Mouse (Mus musculus) kidney, postnatal 4 days (tissue): ENCODE data around the gene Tmc8.
"Not testable (repeated sequence)": the region's sequence is repeated elsewhere in the genome, so short reads cannot be mapped to it uniquely, and the experiment has no call there.

Experiments
- DNase-seq, 2 experiments: peaks; one replicate each; pipeline ENCODE4 v3.0.0; 2021; ENCODE audit warnings: mixed read lengths in 2 of 2

The Tmc8 gene

DNA sequence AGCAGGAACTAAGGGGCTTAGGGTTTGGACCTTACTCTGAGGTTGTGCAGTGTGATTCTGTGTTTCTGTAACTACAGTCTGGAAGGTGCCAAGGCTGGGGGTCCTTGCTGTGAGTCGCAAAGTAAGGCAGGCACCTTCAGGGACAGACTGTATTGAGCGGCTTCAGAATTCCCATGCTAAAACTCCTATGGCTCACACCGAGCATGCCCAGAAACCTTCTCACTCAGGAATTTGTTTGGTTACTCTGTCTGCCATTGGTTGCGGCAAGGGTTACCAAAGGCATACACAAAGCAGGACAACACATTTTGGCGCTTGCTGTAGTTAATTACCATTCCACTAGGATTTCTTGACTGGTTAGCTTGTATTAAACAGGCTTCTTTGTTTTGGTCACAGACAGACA is 44.3 kb downstream of the Tmc8 start:
- no peak for DNase-seq

DNA sequence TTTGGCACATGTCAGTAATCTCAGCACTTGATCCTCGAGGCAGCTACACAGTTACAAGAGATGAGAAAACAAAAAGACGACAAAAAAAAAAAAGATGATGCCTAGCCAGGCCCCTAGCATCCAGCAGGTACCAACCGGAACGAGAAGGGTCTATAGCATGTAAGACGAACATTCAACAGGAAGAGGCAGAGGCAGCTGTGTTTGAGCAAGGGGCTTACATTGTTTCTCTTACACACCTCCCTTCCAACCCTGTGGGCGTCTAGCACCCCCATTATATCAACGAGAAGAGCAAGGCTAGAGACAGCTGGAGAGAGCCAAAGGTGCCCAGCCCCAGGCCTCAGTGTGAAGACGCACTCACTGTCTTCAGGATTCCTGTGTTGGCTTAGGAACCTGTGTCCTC is 45.0 kb downstream of the Tmc8 start:
- DNase-seq: no peak

DNA sequence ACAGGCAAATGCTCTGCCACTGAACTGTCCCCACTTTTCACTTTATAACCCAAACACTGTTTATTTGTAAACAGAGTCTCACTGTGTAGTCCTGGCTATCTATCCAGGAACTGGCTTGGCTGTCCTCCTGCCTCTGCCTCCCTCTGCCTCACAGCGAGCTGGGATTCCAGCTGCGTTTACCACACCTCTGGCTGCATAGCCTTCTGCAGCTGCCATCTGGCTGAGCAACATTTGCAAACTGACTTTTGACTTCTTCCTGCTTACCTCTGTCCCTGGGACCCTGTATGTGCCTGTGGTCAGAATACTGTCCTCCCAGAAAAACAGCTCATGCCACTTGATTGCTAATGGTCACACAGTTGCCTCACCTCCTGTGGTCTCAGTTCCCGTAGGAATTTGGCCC is 45.5 kb downstream of the Tmc8 start:
- DNase-seq: no peak

DNA sequence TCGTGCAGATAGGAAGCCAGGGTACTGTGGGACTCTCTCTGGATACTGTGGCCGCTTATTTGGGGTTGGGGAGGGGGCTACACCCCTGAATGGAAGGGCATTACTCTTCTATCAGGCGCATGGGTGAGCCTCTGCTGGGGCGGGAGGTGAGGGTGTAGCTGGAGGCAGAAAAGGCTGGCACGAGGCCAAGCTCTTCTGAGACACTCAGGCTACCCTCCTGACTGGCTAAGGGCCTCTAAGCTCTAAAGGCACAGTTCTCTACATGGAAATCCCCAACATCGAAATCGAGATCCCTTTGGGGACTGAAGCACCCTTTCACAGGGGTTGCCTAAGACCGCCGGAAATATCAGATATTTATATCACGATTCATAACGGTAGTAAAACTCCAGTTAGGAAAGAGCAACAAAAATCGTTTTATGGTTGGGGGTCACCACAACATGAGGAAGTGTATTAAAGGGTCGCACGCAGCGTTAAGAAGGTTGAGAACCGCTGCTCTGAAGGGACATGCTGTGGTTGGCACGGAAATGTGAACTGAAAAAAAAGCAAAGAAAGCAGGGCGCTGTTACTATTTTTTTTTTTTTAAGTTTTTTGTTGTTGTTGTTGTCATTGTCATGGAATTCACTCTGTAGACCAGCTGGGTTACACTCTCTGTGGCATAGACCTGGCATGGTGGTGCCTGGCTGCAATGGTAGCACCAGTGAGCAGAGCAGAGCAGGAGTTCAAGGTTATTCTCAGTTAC is 46.4 kb downstream of the Tmc8 start:
- DNase-seq: peak; percentile 60 to 76

DNA sequence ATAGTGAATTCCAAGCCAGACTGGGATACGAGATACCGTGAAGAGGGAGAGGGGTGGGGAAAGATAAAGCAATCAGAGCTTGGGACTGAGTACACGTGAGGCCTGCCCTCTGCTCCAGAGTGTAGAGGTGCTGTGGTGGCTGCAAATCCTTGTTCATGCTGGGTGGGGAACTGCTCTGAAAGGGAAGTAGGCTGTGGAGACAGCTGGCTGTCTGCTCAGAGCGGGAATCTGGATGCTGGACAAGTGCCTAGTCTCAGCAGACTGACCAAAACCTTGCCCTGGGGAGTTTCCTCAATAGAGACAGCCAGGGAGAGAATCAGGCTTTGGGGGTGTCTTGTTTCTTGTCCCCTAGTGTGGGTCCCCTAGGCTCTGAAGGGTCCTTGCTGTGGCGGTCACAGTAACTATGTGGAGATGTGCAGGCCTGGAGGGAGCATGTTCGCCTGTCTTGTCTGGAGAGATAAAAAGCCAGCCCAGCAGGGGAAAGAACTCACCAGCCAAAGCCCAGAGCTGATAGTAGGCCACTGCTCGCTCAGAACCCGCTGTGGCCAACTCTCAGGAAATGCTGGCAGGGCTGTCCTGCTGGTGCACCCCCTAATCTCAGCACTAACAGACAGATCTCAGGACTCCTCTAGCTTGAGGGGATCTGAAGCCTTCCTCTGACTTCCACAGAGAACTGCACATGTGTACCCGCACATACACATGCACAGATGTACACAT is 47.2 kb downstream of the Tmc8 start:
- peak; percentile 50 to 66 for DNase-seq

DNA sequence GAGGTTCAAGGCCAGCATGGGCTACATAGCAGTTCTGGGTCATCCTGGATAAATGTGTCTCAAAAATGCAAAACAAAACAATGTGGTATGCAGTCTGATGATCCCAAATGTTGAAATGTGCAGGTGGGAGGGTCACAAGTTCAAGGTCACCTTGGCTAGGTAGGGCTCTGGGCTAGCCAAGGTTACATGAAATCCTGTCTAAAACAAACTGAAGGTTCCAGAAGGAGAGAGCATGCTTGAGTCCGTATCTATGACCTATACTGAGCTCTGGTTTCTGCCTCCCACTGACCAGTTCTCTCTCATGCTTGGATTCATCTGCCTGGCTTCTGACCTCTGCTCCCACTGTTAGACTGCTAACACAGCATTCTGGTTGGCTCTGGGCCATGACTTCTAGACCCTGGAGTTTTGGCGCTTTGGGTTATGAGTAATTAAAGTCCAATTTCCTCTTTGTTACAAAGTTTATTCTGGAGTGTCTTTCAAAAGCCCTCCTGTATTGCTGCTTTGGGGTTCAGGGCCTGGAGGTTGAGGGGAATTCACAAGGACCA is 47.9 kb downstream of the Tmc8 start:
- peak; percentile 76 to 85 for DNase-seq

DNA sequence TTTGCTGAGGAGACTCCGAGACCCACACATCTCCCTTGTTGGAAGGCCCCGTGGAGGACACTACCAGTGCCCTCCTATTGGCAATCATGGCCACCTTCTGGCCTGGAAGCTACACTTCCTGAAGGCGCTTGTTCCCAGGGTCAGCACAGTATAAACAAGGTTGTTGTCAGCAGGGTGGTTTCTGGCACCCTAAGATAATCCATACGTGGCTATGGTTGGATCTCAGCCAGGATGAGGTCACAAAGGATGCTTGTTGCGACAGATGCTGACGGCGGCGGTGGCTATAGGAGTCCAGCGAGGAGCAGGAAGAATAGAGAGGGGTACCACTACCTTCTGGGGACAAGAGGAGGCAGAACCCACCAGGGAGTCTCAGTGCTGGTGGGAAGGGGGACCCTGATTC is 48.5 kb downstream of the Tmc8 start:
- DNase-seq: no peak

DNA sequence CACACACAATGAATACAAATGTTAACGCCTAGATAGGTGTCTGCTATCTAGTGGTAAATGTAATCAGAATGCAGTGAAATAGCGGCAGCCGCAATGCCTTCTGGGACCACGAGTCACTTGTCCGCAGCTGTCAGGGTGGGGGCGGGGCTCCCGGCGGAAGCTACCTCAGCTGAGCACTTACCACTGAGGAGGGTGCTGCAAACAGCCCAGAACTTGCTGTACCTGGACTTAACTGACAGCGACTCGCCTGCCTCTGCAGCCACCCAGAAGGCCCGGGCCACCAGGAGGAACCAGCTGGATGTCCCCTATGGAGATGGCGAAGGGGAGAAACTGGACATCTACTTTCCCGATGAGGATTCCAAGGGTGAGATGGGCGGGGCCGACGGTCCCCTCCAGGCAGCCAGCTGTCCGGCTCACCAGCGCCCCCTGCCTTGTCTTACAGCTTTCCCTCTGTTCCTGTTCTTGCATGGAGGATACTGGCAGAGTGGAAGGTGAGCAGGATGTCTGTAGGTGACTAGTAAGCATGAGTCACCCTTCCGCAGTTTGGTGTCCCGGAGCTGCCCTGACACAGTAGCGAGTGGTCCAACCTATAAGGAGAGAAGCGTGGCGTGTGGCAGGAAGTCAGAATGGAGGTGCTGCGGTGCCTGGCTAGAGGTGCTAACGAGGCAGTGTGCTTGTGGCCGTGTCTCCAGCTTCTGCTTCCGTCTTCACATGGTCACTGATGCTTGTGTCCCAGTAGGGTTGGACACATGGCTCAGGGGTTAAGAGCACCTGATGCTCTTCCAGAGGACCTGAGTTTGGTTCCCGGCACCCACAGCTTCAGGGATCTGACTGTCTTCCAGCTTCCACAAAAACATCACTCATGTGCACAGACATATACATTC is 50.5 kb downstream of the Tmc8 start:
- peak; percentile 86 to 90 for DNase-seq

DNA sequence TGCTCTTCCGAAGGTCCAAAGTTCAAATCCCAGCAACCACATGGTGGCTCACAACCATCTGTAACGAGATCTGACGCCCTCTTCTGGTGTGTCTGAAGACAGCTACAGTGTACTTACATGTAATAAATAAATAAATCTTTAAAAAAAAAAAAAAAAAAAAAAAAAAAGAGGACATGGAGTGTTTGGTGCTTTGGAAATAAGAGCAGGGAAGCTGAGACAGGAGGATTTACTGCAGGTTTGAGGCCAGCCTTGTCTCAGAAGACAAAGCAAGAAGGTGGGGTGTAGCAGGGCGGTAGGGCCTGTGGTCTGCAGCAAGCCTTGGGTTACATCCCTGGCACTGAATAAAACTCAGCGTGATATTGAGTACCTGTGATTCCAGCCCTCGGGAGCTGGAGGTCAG is 51.6 kb downstream of the Tmc8 start:
- not testable (repeated sequence) for DNase-seq

DNA sequence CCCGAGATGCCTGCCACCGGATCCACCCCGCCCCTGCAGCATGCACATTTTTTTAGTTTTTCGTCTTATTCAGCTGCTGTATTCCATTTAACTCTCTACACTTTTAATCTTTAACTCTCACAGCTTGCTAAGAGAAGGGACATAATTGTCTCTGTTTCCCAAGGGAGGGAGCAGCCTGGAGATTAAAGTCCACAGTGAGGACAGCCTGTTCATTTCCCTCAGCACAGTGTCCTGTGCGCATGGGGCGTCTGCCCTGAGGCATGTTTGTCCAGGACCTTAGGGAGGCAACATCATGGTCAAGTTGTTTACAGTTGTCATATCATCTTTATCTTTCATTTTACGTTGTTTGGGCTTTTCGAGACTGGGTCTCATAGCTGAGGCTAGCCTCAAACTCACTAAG is 52.2 kb downstream of the Tmc8 start:
- peak in 1 of 2 experiments; percentile 44 for DNase-seq

DNA sequence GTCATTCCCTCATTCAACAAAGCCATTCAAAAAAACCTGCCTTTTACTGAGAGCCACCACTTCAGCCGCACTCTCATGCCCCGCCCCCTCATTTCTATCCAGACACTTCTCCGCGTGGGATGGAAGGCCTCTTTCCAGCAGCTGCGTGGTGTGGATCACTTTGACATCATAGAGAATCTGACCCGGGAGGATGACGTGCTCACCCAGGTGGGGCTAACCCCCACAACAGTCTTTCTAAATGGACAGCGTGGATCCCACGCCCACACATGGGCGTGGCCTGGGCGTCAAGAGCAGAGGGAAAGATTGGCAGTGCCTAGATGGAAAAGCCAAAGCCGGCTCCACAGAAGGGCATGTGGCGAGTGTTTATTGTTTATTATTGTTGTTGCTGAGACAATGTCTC is 54.4 kb downstream of the Tmc8 start:
- DNase-seq: peak; percentile 50 to 67

DNA sequence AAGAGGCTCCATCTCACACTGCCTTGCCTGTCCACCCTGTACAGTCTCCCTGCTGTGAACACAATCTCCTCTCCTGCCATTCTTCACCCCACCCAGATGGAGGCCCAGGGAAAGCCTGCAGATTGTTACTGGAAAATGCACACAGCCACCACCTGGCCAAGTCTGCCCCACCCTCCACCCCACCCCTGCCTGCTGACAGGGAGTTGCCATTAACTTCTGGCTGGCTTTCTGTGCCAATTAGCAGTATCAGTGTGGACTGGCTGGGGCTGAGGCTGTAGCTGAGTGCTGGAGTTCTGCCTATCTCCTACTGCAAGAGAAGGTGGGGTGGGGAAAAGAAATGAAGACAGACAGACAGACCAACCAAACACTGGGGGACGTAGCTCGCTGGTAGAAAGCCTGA is 56.7 kb downstream of the Tmc8 start:
- DNase-seq: peak in 1 of 2 experiments; percentile 46

DNA sequence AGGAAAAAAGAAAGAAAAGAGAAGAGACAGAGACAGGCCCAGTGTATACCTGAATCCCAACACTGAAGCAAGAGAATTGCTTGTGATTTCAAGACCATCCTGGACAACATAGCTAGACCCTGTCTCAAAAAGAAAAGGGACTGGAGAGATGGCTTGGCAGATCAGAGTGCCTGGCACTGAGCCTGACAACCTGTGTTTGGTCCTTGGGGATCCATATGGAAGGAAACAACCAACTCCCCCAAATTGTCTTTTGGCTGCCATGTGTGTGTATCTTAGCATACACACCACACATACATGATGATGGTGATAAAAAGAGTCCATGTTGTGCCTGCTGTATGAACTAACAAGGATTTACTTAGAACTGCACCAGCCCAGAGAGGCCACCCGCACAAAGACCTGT is 57.1 kb downstream of the Tmc8 start:
- no peak for DNase-seq

DNA sequence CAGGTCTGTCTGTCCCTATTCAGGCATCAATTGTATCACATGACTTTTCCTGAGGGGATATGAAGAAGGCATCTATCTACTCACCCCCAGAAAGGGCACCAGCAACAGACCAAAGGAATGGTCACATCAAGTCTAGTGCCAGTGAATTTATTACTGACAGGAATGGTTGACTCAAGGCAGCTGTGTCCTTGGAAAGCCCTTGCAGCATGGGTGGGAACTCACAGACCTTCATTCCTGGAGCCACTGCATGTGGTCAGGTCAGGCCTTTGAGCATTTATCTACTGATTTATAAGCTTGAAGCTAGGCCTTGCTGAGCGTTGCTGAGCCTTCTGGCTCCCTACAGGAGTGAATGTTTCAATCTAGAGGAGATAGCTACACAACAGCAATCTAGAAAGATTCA is 59.0 kb downstream of the Tmc8 start:
- DNase-seq: no peak
